Mouse (Mus musculus): ENCODE results near the gene Sde2. TPM values are rescaled to one million over a fixed set of nuclear protein-coding genes. Genes with fewer than 3 reads are reported as not detected.
"Not testable (repeated sequence)": the region's sequence is repeated elsewhere in the genome, so short reads cannot be mapped to it uniquely, and the experiment has no call there.

The Sde2 gene
- total RNA-seq, 2 experiments from 2014 or later = 17.7 to 19.8 TPM

- DNase-seq = no peak
These were observed 15.5 kb upstream of the Sde2 start for GRCm38 (mm10) chr1:180835273-180836015.

DNA sequence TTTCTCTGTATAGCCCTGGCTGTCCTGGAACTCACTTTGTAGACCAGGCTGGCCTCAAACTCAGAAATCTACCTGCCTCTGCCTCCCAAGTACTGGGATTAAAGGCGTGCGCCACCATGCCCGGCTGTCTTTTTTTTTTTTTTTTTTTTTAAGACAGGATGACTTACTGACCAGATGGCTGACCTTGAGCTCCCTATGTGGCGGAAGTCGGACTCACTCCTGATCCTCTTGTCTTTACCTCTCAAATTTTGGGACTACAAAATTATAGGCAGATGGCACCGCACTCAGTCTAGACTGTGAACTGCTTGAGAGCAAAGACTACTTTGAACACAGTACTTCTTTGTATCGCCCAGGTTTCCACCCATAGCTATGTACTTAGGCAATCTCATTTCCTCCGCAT lies 14.5 kb upstream of the Sde2 start:
- not testable (repeated sequence) for DNase-seq

- DNase-seq = no peak
These were observed 13.7 kb upstream of the Sde2 start for GRCm38 (mm10) chr1:180837186-180837585.

DNA sequence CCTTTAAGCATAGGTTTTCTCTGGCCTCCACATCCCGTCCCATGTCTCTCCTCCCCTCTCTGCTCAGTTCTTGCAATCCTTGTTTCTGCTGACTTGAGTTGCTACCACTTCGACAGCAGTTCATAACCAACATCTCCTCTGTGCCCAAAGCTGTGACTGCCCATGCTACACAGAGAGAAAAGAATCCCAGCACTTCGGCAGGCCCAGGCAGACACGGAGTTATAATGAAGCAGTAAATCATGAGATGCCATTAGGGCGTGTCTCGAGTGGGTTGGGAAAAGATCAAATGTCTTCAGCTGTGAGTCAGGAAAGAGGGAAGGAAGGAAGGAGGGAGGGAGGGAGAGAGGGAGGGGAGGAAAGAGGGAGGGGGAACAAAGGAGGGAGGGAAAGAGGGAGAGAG lies 12.9 kb upstream of the Sde2 start:
- DNase-seq = no peak

GRCm38 (mm10) chr1:180839201-180839910 lies 11.6 kb upstream of the Sde2 start:
- DNase-seq = no peak

- no peak for DNase-seq
These were observed 9.2 kb upstream of the Sde2 start for GRCm38 (mm10) chr1:180841561-180842300.

- DNase-seq = peak; percentile 79
These were observed 2.8 kb upstream of the Sde2 start for GRCm38 (mm10) chr1:180848114-180848510.

DNA sequence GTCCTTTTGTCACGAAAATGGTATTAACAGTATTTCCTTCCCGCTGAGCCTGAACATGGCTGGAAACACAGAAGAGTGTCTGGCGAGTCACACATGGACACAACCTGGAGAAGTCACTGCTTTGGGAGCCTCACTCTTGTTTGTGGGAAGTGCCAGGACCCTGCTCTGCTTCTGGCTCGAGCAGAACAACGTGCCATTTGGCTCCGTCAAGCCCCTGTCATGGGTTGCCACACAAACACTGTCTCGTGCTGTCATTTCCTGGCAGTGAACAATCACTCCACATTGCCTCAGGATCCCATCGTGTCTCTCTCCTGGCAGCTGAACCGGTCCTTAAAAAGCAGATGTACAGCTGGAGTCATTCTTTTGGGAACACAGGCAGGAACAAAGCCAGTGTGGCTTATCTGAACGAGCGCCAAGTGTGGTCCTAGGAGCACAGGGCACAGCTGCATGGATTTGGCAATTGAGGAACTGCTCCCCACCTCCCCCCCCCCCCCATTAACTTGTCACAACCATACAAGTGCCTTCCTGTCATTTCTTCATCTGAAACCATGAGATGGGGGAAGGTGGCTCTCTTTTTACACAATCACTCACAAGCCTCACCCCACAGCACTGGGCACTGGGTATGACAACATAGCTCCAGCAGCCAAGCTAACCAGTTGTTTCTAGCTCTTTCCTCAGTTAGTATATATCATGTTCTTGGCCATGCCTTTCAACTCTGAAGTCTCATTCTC lies 2.3 kb upstream of the Sde2 start:
- DNase-seq = peak; percentile 75

- no peak for DNase-seq
These were observed 1.1 kb upstream of the Sde2 start for GRCm38 (mm10) chr1:180849701-180850301.

GRCm38 (mm10) chr1:180858763-180859162 lies 7.8 kb downstream of the Sde2 start:
- DNase-seq = no peak

- no peak for DNase-seq
These were observed 9.1 kb downstream of the Sde2 start for GRCm38 (mm10) chr1:180860030-180860429.

- peak; percentile 28 for DNase-seq
These were observed 12.7 kb downstream of the Sde2 start for GRCm38 (mm10) chr1:180863606-180864005.

DNA sequence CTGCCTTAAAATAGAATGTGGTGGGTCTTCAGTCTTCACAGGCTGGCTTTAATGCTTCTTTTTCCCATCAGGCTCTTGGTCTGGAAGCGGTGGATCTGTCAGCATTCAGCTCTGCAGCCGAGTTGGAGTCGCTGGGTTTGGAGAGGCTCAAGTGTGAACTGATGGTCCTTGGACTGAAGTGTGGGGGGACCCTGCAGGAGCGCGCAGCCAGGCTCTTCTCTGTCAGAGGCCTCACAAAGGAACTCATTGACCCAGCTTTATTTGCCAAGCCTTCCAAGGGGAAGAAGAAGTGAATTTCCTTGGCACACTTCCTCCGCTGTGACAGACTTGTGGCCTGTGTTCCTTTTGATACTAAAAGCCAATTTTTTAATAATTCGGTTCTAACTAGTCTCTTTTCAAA lies 15.1 kb downstream of the Sde2 start:
- DNase-seq = no peak

DNA sequence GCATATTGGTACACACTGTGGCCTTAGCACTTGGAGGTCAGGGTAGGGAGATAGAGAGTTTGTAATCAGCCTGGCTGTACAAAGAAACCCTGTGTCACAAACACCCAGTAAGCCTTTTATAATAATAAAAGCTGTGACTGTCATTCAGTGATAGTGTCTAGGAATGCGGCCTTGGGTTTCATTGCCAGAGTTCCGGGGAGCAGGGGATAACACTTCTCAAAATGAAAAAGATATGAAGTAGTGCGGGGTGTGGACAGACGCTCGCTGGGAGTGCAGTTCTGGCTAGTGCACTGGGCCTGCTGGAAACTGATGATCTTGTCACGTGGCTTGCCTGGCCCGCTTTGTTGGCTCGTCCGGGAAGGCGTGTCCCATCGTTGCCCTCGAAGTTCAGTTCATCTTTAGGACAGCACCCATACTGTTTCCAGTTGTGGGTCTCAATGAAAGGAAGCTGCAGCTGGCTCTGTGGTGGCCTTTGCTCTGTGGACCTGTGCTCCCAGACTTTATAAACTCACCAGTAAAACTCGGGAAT lies 19.3 kb downstream of the Sde2 start:
- peak; percentile 35 for DNase-seq

GRCm38 (mm10) chr1:180873861-180874484 lies 23.0 kb downstream of the Sde2 start:
- peak; percentile 59 for DNase-seq

DNA sequence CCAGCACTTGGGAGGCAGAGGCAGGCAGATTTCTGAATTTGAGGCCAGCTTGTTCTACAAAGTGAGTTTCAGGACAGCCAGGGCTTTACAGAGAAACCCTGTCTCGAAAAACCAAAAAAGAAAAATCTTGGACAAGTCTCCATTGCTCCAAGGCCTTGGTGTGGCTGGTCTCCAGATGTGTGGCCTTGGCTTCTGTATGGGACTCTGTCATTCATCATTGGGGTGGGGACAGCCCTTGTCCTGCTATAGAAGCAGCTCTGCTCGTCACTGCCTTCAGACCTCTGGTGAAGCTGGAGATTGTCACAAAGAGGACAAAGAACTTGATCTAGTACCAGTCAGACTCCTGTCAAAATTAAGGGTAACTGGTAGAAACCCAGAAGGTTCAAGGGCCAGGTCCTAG lies 23.7 kb downstream of the Sde2 start:
- DNase-seq = no peak

DNA sequence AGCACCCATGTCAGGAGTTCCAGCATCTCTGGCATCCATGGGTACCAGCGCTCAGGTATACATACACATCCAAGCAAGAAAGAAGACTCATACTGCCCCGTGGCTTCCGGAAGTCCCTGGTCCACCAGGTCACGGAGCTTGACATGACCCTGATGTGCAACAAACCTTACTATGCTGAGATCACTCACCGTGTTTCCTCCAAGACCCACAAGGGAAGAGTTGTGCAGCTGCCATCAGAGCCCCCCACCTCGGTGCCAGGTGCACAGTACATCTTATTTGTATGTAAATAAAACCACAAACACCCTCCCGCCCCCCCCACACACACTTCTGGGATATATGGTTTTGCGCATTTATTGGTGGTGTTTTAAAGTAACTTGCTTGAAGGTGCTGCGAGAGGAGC lies 24.2 kb downstream of the Sde2 start:
- no peak for DNase-seq

DNA sequence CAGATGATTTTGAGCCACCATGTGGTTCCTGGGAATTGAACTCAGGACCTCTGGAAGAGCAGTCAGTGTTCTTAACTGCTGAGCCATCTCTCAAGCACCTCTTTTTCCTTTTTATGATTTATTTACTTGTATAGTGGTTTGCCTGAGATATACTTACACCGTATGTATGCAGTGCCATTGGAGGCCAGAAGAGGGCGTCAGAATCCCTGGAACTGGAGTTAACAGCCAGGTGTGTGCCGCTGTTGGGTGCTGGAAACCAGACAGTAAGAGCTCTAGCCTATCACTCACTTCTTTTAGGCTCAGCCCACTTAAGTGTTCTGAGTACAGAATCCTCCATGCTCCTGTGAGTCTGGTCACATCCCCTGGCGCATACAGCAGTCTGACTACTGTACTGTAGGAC lies 26.5 kb downstream of the Sde2 start:
- DNase-seq = no peak

DNA sequence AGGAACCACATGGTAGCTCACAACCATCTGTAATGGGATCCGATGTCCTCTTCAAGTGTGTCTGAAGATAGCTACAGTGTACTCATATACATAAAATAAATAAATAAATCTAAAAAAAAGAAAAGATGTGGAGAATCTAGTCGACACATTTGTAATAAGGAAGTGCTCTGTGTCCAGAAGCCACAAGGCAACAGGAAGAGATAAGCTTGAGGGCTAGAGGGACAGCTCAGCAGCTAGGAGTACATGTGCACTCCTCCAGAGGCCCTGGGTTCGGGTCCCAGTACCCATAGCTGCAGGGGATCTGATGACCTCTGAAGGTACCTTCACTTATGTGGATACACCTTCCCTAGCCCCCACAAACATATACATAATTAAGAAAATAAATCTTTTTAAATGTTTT lies 30.8 kb downstream of the Sde2 start:
- DNase-seq = no peak

GRCm38 (mm10) chr1:180883731-180884130 lies 32.8 kb downstream of the Sde2 start:
- DNase-seq = no peak

- DNase-seq = no peak
These were observed 33.6 kb downstream of the Sde2 start for GRCm38 (mm10) chr1:180884484-180884883.
